Mouse (Mus musculus) C2C12 (cell line): ENCODE measurements at regions not wholly inside any gene's neighbourhood (a gene's known extent, or its start where the extent isn't known, plus 50 kb on each side); places are given as distances from the start of the nearest gene placed in this dataset.

Source experiments
- CEBPB ChIP-seq: IDR thresholded peaks from one replicate; pipeline ENCODE4 v1.6.1; 2011; ENCODE audit warnings: low read depth, mild to moderate bottlenecking, control low read depth, moderate library complexity
- CTCF ChIP-seq: IDR thresholded peaks from one replicate; pipeline ENCODE4 v1.5.1; 2011; ENCODE audit not compliant: control insufficient read depth, insufficient read depth, insufficient read length
- USF1 ChIP-seq: IDR thresholded peaks from one replicate; pipeline ENCODE4 v1.6.1; 2011; ENCODE audit warnings: low read depth, mild to moderate bottlenecking, control low read depth, moderate library complexity

DNA sequence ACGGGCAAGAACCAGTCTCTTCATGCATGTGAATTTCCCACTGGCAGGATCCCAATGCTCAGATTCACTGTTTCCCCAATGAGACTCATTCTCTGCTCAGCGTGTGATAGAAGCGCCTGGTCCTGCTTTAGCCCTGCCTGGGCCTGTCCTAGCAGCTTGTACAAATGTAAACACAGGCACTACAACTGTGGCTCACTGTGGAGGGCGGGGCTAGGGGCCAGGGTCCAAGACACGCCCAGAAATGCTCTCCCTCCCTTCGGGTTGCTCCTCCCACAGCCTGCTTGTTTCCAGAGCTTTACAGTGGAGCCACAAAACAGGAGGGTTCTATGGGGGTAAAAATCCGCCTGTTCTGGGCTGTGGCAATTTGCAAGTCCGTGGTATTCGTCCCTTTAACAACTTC lies 105.7 kb downstream of the Btg1 start:
- TF ChIP-seq CTCF (no peak), CEBPB (no peak), USF1 (no peak)
